Mouse (Mus musculus): Measurements from ENCODE around the gene F2rl1. TPM values are rescaled to one million over a fixed set of nuclear protein-coding genes. Genes with fewer than 3 reads are reported as not detected.

F2rl1 gene
- total and polyA plus RNA-seq, 3 experiments, result 0.06 TPM; not detected in 2

- no peak overlapping the region for H3K4me3 ChIP-seq (ENCODE audit: control insufficient read depth in 1 of 2, insufficient read depth in 1 of 2, low read depth in 2 of 2, low read length in 2 of 2)
- no peak for TF ChIP-seq EP300 (IDR thresholded peaks at IDR 0.05; ENCODE audit: low read depth in 1 of 2, low read length in 2 of 2)
- TF ChIP-seq NRF1 (IDR thresholded peaks at IDR 0.05; ENCODE audit: insufficient read depth, low read depth, low read length, poor library complexity, severe bottlenecking), result no peak
- TF ChIP-seq MXI1 (IDR thresholded peaks at IDR 0.05; ENCODE audit: low read depth, low read length), result no peak
- TF ChIP-seq NELFE (IDR thresholded peaks at IDR 0.05; ENCODE audit: low read depth, low read length), result no peak
- no peak for TF ChIP-seq ELF1 (IDR thresholded peaks at IDR 0.05; ENCODE audit: low read depth, low read length)
- TF ChIP-seq ETS1 (IDR thresholded peaks at IDR 0.05; ENCODE audit: low read depth, low read length), result no peak
- no peak for TF ChIP-seq MAZ (IDR thresholded peaks at IDR 0.05; ENCODE audit: low read depth, low read length)
- DNase-seq (ENCODE audit: low read depth, low spot score), result no peak
- H3K27me3 ChIP-seq (ENCODE audit: control insufficient read depth in 1 of 2, insufficient read depth in 2 of 2, low read length in 2 of 2), result peaks cover 0 to 2% of the 10 kb centered on the region in 2 experiments; a peak in 1 of 4 replicates
- no peak overlapping the region for H3K27ac ChIP-seq (ENCODE audit: control insufficient read depth, low read depth, low read length)
- no peaks in the 10 kb centered on the region for H3K4me1 ChIP-seq (ENCODE audit: control insufficient read depth in 1 of 2, insufficient read depth in 2 of 2, low read length in 2 of 2)
- H3K36me3 ChIP-seq (ENCODE audit: control insufficient read depth in 1 of 2, insufficient read depth in 2 of 2, low read length in 2 of 2), result no peaks in the 10 kb centered on the region
- no peak overlapping the region for H3K9ac ChIP-seq (ENCODE audit: control insufficient read depth, low read depth, low read length, poor library complexity, severe bottlenecking)
- H3K79me2 ChIP-seq (ENCODE audit: control insufficient read depth, insufficient read depth, low read length, poor library complexity), result no peaks in the 10 kb centered on the region
- no peaks in the 10 kb centered on the region for H3K9me3 ChIP-seq (replicated peaks; ENCODE audit: insufficient read depth, low read length)
Observed at GRCm38 (mm10) chr13:95548291-95548789, 23.3 kb upstream of the F2rl1 start.

DNA sequence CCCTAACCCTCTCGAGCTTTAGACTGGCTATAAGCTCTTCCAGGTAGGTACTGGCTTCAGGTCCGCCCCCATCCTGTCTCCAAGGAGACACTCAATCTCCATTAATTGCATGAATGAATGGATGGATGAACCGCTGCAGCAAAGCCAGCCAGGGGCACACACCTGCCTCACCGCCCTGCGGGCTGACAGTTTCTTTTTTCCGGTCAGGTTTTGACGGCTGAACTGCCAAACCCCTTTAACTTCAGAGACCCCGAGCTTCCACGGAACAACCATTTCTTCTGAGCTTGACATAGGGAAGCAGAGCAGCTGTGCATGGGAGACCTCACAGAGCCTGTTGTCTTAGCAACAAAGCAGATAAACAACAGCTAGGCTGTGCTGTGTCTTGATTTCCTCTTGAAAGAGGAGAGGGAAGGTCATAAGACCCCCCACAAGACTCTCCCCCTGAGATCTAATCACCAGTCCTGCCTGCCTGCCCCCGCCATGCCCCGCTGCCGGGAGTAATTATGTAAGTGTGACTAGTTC lies 22.1 kb upstream of the F2rl1 start:
- peaks cover 0 to 2% of the 10 kb centered on the region in 2 experiments; a peak in 2 of 4 replicates for H3K27me3 ChIP-seq (ENCODE audit: control insufficient read depth in 1 of 2, insufficient read depth in 2 of 2, low read length in 2 of 2)
- H3K4me1 ChIP-seq (ENCODE audit: control insufficient read depth in 1 of 2, insufficient read depth in 2 of 2, low read length in 2 of 2), result no peaks in the 10 kb centered on the region
- no peaks in the 10 kb centered on the region for H3K36me3 ChIP-seq (ENCODE audit: control insufficient read depth in 1 of 2, insufficient read depth in 2 of 2, low read length in 2 of 2)
- no peak for DNase-seq (ENCODE audit: low read depth, low spot score)
- no peaks in the 10 kb centered on the region for H3K9me3 ChIP-seq (replicated peaks; ENCODE audit: insufficient read depth, low read length)
- H3K27ac ChIP-seq (ENCODE audit: control insufficient read depth, low read depth, low read length), result no peak overlapping the region
- TF ChIP-seq ETS1 (IDR thresholded peaks at IDR 0.05; ENCODE audit: low read depth, low read length) (no peak), MEF2A (IDR thresholded peaks at IDR 0.05; ENCODE audit: extremely low read depth, insufficient replicate concordance, low read depth, low read length, poor library complexity, severe bottlenecking) (no peak), POLR2AphosphoS5 (IDR thresholded peaks at IDR 0.05; ENCODE audit: borderline replicate concordance, low read depth, low read length) (no peak), SIN3A (IDR thresholded peaks at IDR 0.05; ENCODE audit: low read length) (no peak)
- no peak overlapping the region for H3K4me3 ChIP-seq (ENCODE audit: control insufficient read depth in 1 of 2, insufficient read depth in 1 of 2, low read depth in 2 of 2, low read length in 2 of 2)
- H3K9ac ChIP-seq (ENCODE audit: control insufficient read depth, low read depth, low read length, poor library complexity, severe bottlenecking), result no peak overlapping the region
- H3K79me2 ChIP-seq (ENCODE audit: control insufficient read depth, insufficient read depth, low read length, poor library complexity), result no peaks in the 10 kb centered on the region

DNA sequence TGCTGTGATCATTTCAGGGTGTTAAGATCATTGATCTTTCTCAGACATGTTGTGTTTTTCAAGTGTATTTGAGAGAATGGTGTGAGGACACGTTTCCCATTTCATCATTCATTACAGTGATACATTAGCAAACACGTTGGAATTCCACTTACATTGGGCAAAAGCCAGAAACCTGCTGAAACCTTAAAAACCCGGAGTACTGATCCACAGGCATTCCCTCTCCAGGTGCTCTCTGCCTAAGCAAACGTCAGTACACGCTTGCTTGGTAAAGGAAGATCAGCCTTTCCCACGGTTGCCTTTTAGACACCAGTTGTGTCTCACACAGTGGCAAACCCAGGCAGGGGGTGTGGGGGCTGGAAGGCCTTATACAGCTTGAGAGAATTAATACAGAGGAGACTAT lies 21.2 kb upstream of the F2rl1 start:
- no peak for DNase-seq (ENCODE audit: low read depth, low spot score)
- TF ChIP-seq POLR2A (IDR thresholded peaks at IDR 0.05; ENCODE audit: control insufficient read depth in 1 of 2, insufficient read depth in 1 of 2, low read depth in 1 of 2, low read length in 2 of 2, poor library complexity in 1 of 2) (no peak), MAZ (IDR thresholded peaks at IDR 0.05; ENCODE audit: low read depth, low read length) (no peak), MAFK (IDR thresholded peaks at IDR 0.05; ENCODE audit: borderline replicate concordance, low read depth, low read length) (no peak), ZKSCAN1 (IDR thresholded peaks at IDR 0.05; ENCODE audit: low read depth, low read length) (no peak), ETS1 (IDR thresholded peaks at IDR 0.05; ENCODE audit: low read depth, low read length) (no peak), RCOR1 (IDR thresholded peaks at IDR 0.05; ENCODE audit: low read depth, low read length) (no peak), MYC (IDR thresholded peaks at IDR 0.05; ENCODE audit: low read depth, low read length) (no peak), RAD21 (IDR thresholded peaks at IDR 0.05; ENCODE audit: low read depth, low read length) (no peak), JUND (IDR thresholded peaks at IDR 0.05; ENCODE audit: low read depth, low read length) (no peak), USF1 (IDR thresholded peaks at IDR 0.05; ENCODE audit: low read depth, low read length) (no peak), SIN3A (IDR thresholded peaks at IDR 0.05; ENCODE audit: low read length) (no peak), POLR2AphosphoS2 (IDR thresholded peaks at IDR 0.05; ENCODE audit: low read length) (no peak)
- Histone ChIP-seq H3K4me1 (ENCODE audit: control insufficient read depth in 1 of 2, insufficient read depth in 2 of 2, low read length in 2 of 2) (no peaks in the 10 kb centered on the region), H3K9ac (ENCODE audit: control insufficient read depth, low read depth, low read length, poor library complexity, severe bottlenecking) (no peak overlapping the region), H3K9me3 (replicated peaks; ENCODE audit: insufficient read depth, low read length) (no peaks in the 10 kb centered on the region), H3K27me3 (ENCODE audit: control insufficient read depth in 1 of 2, insufficient read depth in 2 of 2, low read length in 2 of 2) (peaks cover 0 to 2% of the 10 kb centered on the region in 2 experiments; a peak in 2 of 4 replicates), H3K4me3 (ENCODE audit: control insufficient read depth in 1 of 2, insufficient read depth in 1 of 2, low read depth in 2 of 2, low read length in 2 of 2) (no peak overlapping the region), H3K79me2 (ENCODE audit: control insufficient read depth, insufficient read depth, low read length, poor library complexity) (no peaks in the 10 kb centered on the region), H3K36me3 (ENCODE audit: control insufficient read depth in 1 of 2, insufficient read depth in 2 of 2, low read length in 2 of 2) (no peaks in the 10 kb centered on the region), H3K27ac (ENCODE audit: control insufficient read depth, low read depth, low read length) (no peak overlapping the region)

All from MEL (cell line).